Mouse (Mus musculus) cerebellum, adult 2 months (tissue): ENCODE measurements at regions not wholly inside any gene's neighbourhood (a gene's known extent, or its start where the extent isn't known, plus 50 kb on each side); places are given as distances from the start of the nearest gene placed in this dataset.

Experiments used
- CTCF ChIP-seq: fragments of 200-500 bp; IDR thresholded peaks from 2 replicates; pipeline ENCODE4 v1.5.1; 2011; ENCODE audit warnings: low read depth, mild to moderate bottlenecking, control low read depth, low read length, moderate library complexity, borderline replicate concordance; ENCODE audit not compliant: insufficient read depth
- POLR2A ChIP-seq: fragments of 200-500 bp; IDR thresholded peaks from 2 replicates; pipeline ENCODE4 v1.6.1; 2011; ENCODE audit warnings: low read length, control low read depth, borderline replicate concordance; ENCODE audit not compliant: insufficient read depth

DNA sequence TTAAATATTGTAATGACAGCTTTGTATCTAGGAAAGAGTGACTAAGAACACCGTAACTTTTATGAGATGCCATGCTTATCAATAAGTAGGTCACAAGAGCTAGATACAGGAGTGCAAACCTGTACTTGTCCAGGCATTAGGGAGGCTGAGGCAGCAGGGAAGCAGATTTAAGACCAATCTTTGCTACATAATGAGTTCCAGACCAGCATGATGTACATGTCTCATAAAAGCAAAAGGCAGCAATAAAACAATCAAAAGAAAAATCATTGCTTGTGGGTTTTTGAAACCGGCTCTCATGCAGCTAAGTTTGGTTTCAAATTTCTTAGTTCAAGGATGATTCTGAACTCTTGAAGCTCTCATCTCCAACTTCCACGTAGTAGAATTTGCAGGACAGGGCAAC lies 229.7 kb downstream of the Plod2 start:
- no peak for TF ChIP-seq CTCF
- no peak for TF ChIP-seq POLR2A
